Mouse (Mus musculus) hindbrain, embryonic 16.5 days (tissue): Measurements from ENCODE around the gene Kif2a. TPM values are rescaled to one million over a fixed set of nuclear protein-coding genes. Genes with fewer than 3 reads are reported as not detected.
A peak's percentile ranks its signal among the peaks of the same experiment; 100 is the strongest.
"Not testable (repeated sequence)": the region's sequence is repeated elsewhere in the genome, so short reads cannot be mapped to it uniquely, and the experiment has no call there.

Experiments used
- ATAC-seq: fragments of 200-750 bp; cut with Nextera tagmentation; 2 replicates; pipeline ENCODE4 v1.8.0; 2017; ENCODE audit warnings: moderate TSS enrichment, moderate library complexity
- H3K27ac ChIP-seq: fragments of 300-500 bp; sonication (generic); 2 replicates; pipeline ENCODE4 v1.5.1; 2014; ENCODE audit warnings: low read depth, mild to moderate bottlenecking, control low read depth, low read length, moderate library complexity
- H3K27me3 ChIP-seq: fragments of 300-500 bp; sonication (generic); replicated peaks from 2 replicates; pipeline ENCODE4 v1.6.1; 2014; ENCODE audit warnings: low read length; ENCODE audit not compliant: control insufficient read depth, insufficient read depth
- H3K36me3 ChIP-seq: fragments of 300-500 bp; sonication (generic); 2 replicates; pipeline ENCODE4 v1.6.1; 2014; ENCODE audit warnings: mild to moderate bottlenecking, low read length, moderate library complexity, mixed read lengths; ENCODE audit not compliant: control insufficient read depth, insufficient read depth
- H3K4me1 ChIP-seq: fragments of 300-500 bp; sonication (generic); 2 replicates; pipeline ENCODE4 v1.6.1; 2014; ENCODE audit warnings: low read depth, low read length; ENCODE audit not compliant: control insufficient read depth, insufficient read depth
- H3K4me2 ChIP-seq: fragments of 300-500 bp; sonication (generic); 2 replicates; pipeline ENCODE4 v1.6.1; 2014; ENCODE audit warnings: mild to moderate bottlenecking, low read length, control low read depth, moderate library complexity
- H3K4me3 ChIP-seq: fragments of 300-500 bp; sonication (generic); 2 replicates; pipeline ENCODE4 v1.5.1; 2014; ENCODE audit warnings: mild to moderate bottlenecking, low read length, control low read depth, moderate library complexity
- H3K9ac ChIP-seq: fragments of 300-500 bp; sonication (generic); 2 replicates; pipeline ENCODE4 v1.6.1; 2014; ENCODE audit warnings: low read depth, mild to moderate bottlenecking, control low read depth, low read length, moderate library complexity
- H3K9me3 ChIP-seq: fragments of 300-500 bp; sonication (generic); 2 replicates; pipeline ENCODE4 v1.6.1; 2014; ENCODE audit warnings: mild to moderate bottlenecking, low read length, moderate library complexity; ENCODE audit not compliant: control insufficient read depth
- WGBS: fragments of 180-500 bp; shearing (Covaris S2); extraction: QIAGEN DNeasy Blood & Tissue Kit; methylation state at CpG from one replicate; pipeline ENCODE4 v1.1.7; 2014; 5-methylcytosine and 5-hydroxymethylcytosine counted together
- polyA plus RNA-seq: library from polyadenylated mRNA; unstranded; fragments of >200 nt; fragmentation: Nextera tagmentation; extraction: Ambion mirVana; gene quantifications from 2 replicates; pipeline ENCODE4 v1.2.1, GENCODE M21; 2015

The Kif2a gene
- polyA plus RNA-seq, 1 experiment from 2014 or later: 45.7 TPM

DNA sequence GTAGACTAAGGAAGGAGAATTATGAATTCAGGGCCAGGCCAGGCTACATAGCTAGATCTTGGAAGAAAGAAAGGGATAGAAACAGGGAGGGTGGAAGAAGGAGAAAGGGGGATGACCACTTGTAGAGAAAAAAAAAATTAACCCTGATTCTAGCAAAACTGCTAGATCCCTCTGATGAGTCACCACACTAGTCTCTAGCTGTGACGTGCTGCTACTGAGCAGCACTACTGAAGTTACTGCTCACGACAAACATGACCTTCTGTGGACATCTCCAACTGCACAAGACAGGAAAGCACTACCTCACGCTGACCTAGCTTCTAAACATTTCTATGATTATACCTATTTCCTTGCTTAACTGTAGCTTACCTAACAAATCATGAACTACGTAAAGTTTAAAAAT is 93.6 kb downstream of the Kif2a start:
- Histone ChIP-seq H3K4me3 (no peak overlapping the region), H3K4me1 (no peaks in the 10 kb centered on the region), H3K4me2 (no peak overlapping the region), H3K27me3 (no peaks in the 10 kb centered on the region), H3K27ac (no peak overlapping the region), H3K9me3 (peaks cover 2% of the 10 kb centered on the region; the same call in 1 of the 2 replicates), H3K9ac (no peak overlapping the region), H3K36me3 (no peaks in the 10 kb centered on the region)
- no peak for ATAC-seq
- WGBS: 94% methylated on average over 4 of the region's 4 CpGs

DNA sequence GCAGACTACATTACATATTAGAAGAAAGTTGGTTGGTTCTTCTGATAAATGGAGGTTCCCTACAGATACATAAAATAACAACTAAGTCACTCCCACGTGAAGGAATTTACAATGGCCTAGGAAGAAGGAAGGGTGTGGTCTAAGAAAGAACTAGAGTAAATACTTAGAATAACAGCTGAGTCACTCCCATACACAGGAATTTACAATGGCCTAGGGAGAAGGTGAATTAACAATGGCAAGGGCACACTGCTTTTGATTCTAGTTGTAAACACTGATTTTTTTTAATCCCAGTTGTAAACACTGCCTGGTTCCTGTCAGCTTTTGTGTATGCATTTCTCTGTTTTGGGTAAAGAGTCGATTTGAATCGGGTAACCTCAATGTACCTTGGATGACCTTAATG is 96.0 kb downstream of the Kif2a start:
- not testable (repeated sequence) for H3K27ac ChIP-seq, H3K4me3 ChIP-seq, H3K27me3 ChIP-seq, H3K4me2 ChIP-seq, H3K4me1 ChIP-seq, ATAC-seq, H3K36me3 ChIP-seq, H3K9me3 ChIP-seq, H3K9ac ChIP-seq
- WGBS: 96% methylated on average over 3 of the region's 3 CpGs

DNA sequence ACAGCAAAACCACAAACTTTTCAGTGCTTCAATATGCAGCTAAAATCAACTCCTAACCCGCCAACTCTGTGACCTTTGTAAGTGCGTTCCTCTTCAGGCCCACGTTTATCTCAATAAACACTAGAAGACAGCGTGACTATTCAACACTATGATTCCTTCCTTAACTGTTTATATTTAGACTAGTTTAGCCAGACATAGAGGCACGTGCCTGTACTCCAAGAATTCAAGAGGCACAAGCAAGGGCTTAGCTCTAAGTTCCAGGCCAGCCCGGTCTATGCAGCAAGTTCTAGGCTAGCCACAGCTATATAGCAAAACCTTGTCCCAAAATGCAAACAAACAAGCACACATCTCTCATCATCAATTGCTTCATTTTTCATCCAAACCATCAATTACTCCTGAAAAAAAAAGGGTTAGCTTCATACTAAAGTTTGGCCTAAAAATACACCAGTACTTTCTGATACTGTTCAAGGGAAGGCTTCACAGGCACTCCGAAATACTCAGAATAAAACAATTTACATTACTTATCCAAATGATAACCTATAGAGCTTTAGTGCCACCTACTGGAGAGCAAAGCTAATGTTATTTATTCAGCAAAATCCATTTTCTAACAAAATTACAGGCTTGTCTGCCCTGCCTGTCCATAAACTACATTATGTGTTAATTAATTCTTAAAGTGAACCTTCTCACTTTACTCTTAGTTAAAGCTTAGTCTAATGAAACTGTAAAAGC is 103.4 kb downstream of the Kif2a start:
- no peaks in the 10 kb centered on the region for H3K27me3 ChIP-seq
- no peak overlapping the region for H3K9ac ChIP-seq
- no peak overlapping the region for H3K27ac ChIP-seq
- H3K4me1 ChIP-seq: no peaks in the 10 kb centered on the region
- H3K9me3 ChIP-seq: no peaks in the 10 kb centered on the region
- H3K36me3 ChIP-seq: peaks cover 8% of the 10 kb centered on the region; the same call in 1 of the 2 replicates
- no peak overlapping the region for H3K4me2 ChIP-seq
- H3K4me3 ChIP-seq: no peak overlapping the region
- 82% methylated on average over 7 of the region's 7 CpGs for WGBS
- 0 out of 2 replicates have a peak, but pooled peaks have one; percentile 37 for ATAC-seq

DNA sequence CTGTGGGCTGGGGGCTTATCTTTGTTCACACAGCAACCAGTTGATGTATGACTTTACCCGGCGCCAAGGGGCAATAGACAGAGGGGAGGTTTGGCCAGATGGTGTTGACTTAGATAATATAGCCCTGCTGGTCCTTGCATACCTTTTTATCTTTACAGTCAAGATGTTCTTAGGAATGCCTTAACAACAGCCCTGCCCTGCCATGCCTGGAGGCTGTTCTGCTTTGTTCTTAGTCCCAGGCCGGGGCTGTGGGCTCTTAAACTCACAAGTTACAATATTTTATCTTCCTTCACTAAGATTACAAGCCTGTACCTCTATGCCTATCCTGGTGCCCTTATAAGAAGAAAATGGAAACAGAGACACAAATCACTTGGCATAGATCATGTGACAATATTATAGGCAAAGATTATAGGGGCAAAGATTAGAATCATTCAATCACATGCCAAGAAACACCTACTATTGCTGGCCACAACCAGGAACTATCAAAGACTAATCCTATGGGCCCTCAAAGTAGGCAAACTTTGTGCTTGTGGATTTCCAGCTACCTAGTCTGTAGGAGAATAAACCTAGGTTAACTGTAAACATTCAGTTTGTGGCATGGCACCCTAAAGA is 108.7 kb downstream of the Kif2a start:
- Histone ChIP-seq H3K9me3 (no peaks in the 10 kb centered on the region), H3K27ac (no peak overlapping the region), H3K4me1 (no peaks in the 10 kb centered on the region), H3K4me2 (no peak overlapping the region), H3K9ac (no peak overlapping the region), H3K4me3 (no peak overlapping the region), H3K27me3 (no peaks in the 10 kb centered on the region), H3K36me3 (peaks cover 5% of the 10 kb centered on the region; the same call in 1 of the 2 replicates)
- 73% methylated on average over 3 of the region's 3 CpGs for WGBS
- no peak for ATAC-seq

GRCm38 (mm10) chr13:106910096-106910495 is 111.8 kb downstream of the Kif2a start:
- no peak for ATAC-seq
- WGBS: 95% methylated on average over 10 of the region's 10 CpGs
- no peaks in the 10 kb centered on the region for H3K4me1 ChIP-seq

More at GRCm38 (mm10) chr13:106910096-106910495, 111.8 kb downstream of the Kif2a start:
- Histone ChIP-seq H3K27ac (no peak overlapping the region), H3K4me2 (no peak overlapping the region), H3K9ac (no peak overlapping the region), H3K36me3 (peaks cover 7% of the 10 kb centered on the region; the same call in 1 of the 2 replicates), H3K4me3 (no peak overlapping the region), H3K9me3 (no peaks in the 10 kb centered on the region), H3K27me3 (no peaks in the 10 kb centered on the region)

Other genes with a start within 250 kb of the Kif2a start
- 43.3 and 43.5 TPM in 2 replicates for gene Ipo11, start 85.2 kb downstream of the Kif2a start, polyA plus RNA-seq
- gene Dimt1, start 75.0 kb downstream of the Kif2a start, polyA plus RNA-seq: 38.7 and 39.3 TPM in 2 replicates